Mouse (Mus musculus) MEL (cell line): ENCODE results near the gene Enpp3. TPM values are rescaled to one million over a fixed set of nuclear protein-coding genes. Genes with fewer than 3 reads are reported as not detected.

ENCODE experiments used
- DNase-seq: peaks from one replicate; pipeline ENCODE4 v3.0.0; 2011; ENCODE audit warnings: low read depth, low spot score
- H3K27ac ChIP-seq: 2 replicates; pipeline ENCODE4 v1.5.1; 2012; ENCODE audit warnings: low read depth, mild to moderate bottlenecking, control low read depth, low read length, moderate library complexity; ENCODE audit not compliant: control insufficient read depth
- H3K27me3 ChIP-seq, 2 experiments: fragments of 150-350 bp in 1 of 2; sonication (generic) in 1 of 2; 2 replicates each; pipeline ENCODE4 v1.6.1; 2012; ENCODE audit warnings: low read length in 2 of 2, mild to moderate bottlenecking in 2 of 2, improper control_type of control experiment in 1 of 2, moderate library complexity in 1 of 2; ENCODE audit not compliant: insufficient read depth in 2 of 2, control insufficient read depth in 1 of 2
- H3K36me3 ChIP-seq, 2 experiments: 2 replicates each; pipeline ENCODE4 v1.6.1; 2012 to 2014; ENCODE audit warnings: low read length in 2 of 2, improper control_type of control experiment in 1 of 2, inconsistent platforms in 1 of 2, mild to moderate bottlenecking in 1 of 2; ENCODE audit not compliant: insufficient read depth in 2 of 2, control insufficient read depth in 1 of 2
- H3K4me1 ChIP-seq, 2 experiments: fragments of 150-350 bp in 1 of 2; sonication (generic) in 1 of 2; 2 replicates each; pipeline ENCODE4 v1.6.1; 2012; ENCODE audit warnings: low read length in 2 of 2, improper control_type of control experiment in 1 of 2, mild to moderate bottlenecking in 1 of 2; ENCODE audit not compliant: insufficient read depth in 2 of 2, control insufficient read depth in 1 of 2
- H3K4me3 ChIP-seq, 2 experiments: fragments of 150-350 bp in 1 of 2; sonication (generic) in 1 of 2; 2 replicates each; pipeline ENCODE4 v1.5.1; 2012; ENCODE audit warnings: low read depth in 2 of 2, low read length in 2 of 2, mild to moderate bottlenecking in 2 of 2, moderate library complexity in 2 of 2, control low read depth in 1 of 2, improper control_type of control experiment in 1 of 2; ENCODE audit not compliant: control insufficient read depth in 1 of 2, insufficient read depth in 1 of 2
- H3K79me2 ChIP-seq: 2 replicates; pipeline ENCODE4 v1.6.1; 2012; ENCODE audit warnings: mild to moderate bottlenecking, low read length, moderate library complexity; ENCODE audit not compliant: control insufficient read depth, poor library complexity, insufficient read depth
- H3K9ac ChIP-seq: 2 replicates; pipeline ENCODE4 v1.6.1; 2012; ENCODE audit warnings: low read depth, mild to moderate bottlenecking, control low read depth, low read length, moderate library complexity; ENCODE audit not compliant: control insufficient read depth, poor library complexity, severe bottlenecking
- H3K9me3 ChIP-seq: fragments of 150-350 bp; sonication (generic); replicated peaks from 2 replicates; pipeline ENCODE4 v1.6.1; 2012; ENCODE audit warnings: mild to moderate bottlenecking, low read length, improper control_type of control experiment, moderate library complexity; ENCODE audit not compliant: insufficient read depth
- BHLHE40 ChIP-seq: IDR thresholded peaks from 2 replicates; pipeline ENCODE4 v1.6.1; 2012; ENCODE audit warnings: low read depth, mild to moderate bottlenecking, inconsistent platforms, low read length, improper control_type of control experiment, borderline replicate concordance
- CHD1 ChIP-seq: IDR thresholded peaks from 2 replicates; pipeline ENCODE4 v1.6.1; 2012; ENCODE audit warnings: low read depth, mild to moderate bottlenecking, inconsistent platforms, low read length, improper control_type of control experiment
- E2F4 ChIP-seq: IDR thresholded peaks from 2 replicates; pipeline ENCODE4 v1.6.1; 2011; ENCODE audit warnings: low read depth, low read length, improper control_type of control experiment, borderline replicate concordance
- EP300 ChIP-seq, 2 experiments: IDR thresholded peaks; 2 replicates each; pipeline ENCODE4 v1.6.1; 2011; ENCODE audit warnings: improper control_type of control experiment in 2 of 2, low read length in 2 of 2, low read depth in 1 of 2, mild to moderate bottlenecking in 1 of 2
- ETS1 ChIP-seq: IDR thresholded peaks from 2 replicates; pipeline ENCODE4 v1.6.1; 2012; ENCODE audit warnings: low read depth, mild to moderate bottlenecking, inconsistent platforms, low read length, improper control_type of control experiment, moderate library complexity
- GABPA ChIP-seq: IDR thresholded peaks from 2 replicates; pipeline ENCODE4 v1.6.1; 2012; ENCODE audit warnings: low read depth, mild to moderate bottlenecking, inconsistent platforms, low read length, improper control_type of control experiment, moderate library complexity
- GATA1 ChIP-seq: IDR thresholded peaks from 2 replicates; pipeline ENCODE4 v1.6.1; 2011; ENCODE audit warnings: low read depth, low read length, improper control_type of control experiment
- HCFC1 ChIP-seq: IDR thresholded peaks from 2 replicates; pipeline ENCODE4 v1.6.1; 2012; ENCODE audit warnings: low read depth, mild to moderate bottlenecking, inconsistent platforms, low read length, improper control_type of control experiment, moderate library complexity
- JUND ChIP-seq: IDR thresholded peaks from 2 replicates; pipeline ENCODE4 v1.6.1; 2011; ENCODE audit warnings: low read depth, mild to moderate bottlenecking, improper control_type of control experiment, low read length
- KAT2A ChIP-seq: conservative IDR thresholded peaks from 2 replicates; pipeline ENCODE4 v1.6.1; 2012; ENCODE audit warnings: low read depth, low read length, improper control_type of control experiment, inconsistent platforms
- MAFK ChIP-seq: IDR thresholded peaks from 2 replicates; pipeline ENCODE4 v1.6.1; 2011; ENCODE audit warnings: low read depth, mild to moderate bottlenecking, low read length, improper control_type of control experiment, borderline replicate concordance
- MAZ ChIP-seq: IDR thresholded peaks from 2 replicates; pipeline ENCODE4 v1.6.1; 2012; ENCODE audit warnings: low read depth, mild to moderate bottlenecking, inconsistent platforms, low read length, improper control_type of control experiment
- MEF2A ChIP-seq: IDR thresholded peaks from 2 replicates; pipeline ENCODE4 v1.6.1; 2014; ENCODE audit warnings: low read depth, mild to moderate bottlenecking, inconsistent platforms, low read length, improper control_type of control experiment; ENCODE audit not compliant: poor library complexity, insufficient replicate concordance, severe bottlenecking; ENCODE audit errors: extremely low read depth
- MYC ChIP-seq: IDR thresholded peaks from 2 replicates; pipeline ENCODE4 v1.6.1; 2011; ENCODE audit warnings: low read depth, mild to moderate bottlenecking, low read length, improper control_type of control experiment, moderate library complexity
- NRF1 ChIP-seq: IDR thresholded peaks from 2 replicates; pipeline ENCODE4 v1.6.1; 2014; ENCODE audit warnings: low read depth, mild to moderate bottlenecking, inconsistent platforms, low read length, improper control_type of control experiment, moderate library complexity; ENCODE audit not compliant: poor library complexity, insufficient read depth, severe bottlenecking
- POLR2AphosphoS5 ChIP-seq: IDR thresholded peaks from 2 replicates; pipeline ENCODE4 v1.6.1; 2012; ENCODE audit warnings: low read depth, borderline replicate concordance, mild to moderate bottlenecking, inconsistent platforms, low read length, moderate library complexity, mixed read lengths
- RCOR1 ChIP-seq: IDR thresholded peaks from 2 replicates; pipeline ENCODE4 v1.6.1; 2012; ENCODE audit warnings: low read depth, mild to moderate bottlenecking, inconsistent platforms, low read length, improper control_type of control experiment
- SIN3A ChIP-seq: IDR thresholded peaks from 2 replicates; pipeline ENCODE4 v1.6.1; 2012; ENCODE audit warnings: low read length, improper control_type of control experiment, inconsistent platforms
- SMC3 ChIP-seq: IDR thresholded peaks from 2 replicates; pipeline ENCODE4 v1.6.1; 2011; ENCODE audit warnings: low read depth, low read length, improper control_type of control experiment
- TCF12 ChIP-seq: IDR thresholded peaks from 2 replicates; pipeline ENCODE4 v1.6.1; 2014; ENCODE audit warnings: low read depth, mild to moderate bottlenecking, inconsistent platforms, low read length, improper control_type of control experiment, moderate library complexity
- USF1 ChIP-seq: IDR thresholded peaks from 2 replicates; pipeline ENCODE4 v1.6.1; 2014; ENCODE audit warnings: low read depth, mild to moderate bottlenecking, inconsistent platforms, low read length, improper control_type of control experiment, moderate library complexity
- ZC3H11A ChIP-seq: IDR thresholded peaks from 2 replicates; pipeline ENCODE4 v1.6.1; 2012; ENCODE audit warnings: low read depth, mild to moderate bottlenecking, inconsistent platforms, low read length, improper control_type of control experiment
- ZKSCAN1 ChIP-seq: IDR thresholded peaks from 2 replicates; pipeline ENCODE4 v1.6.1; 2012; ENCODE audit warnings: low read depth, mild to moderate bottlenecking, inconsistent platforms, low read length, improper control_type of control experiment, moderate library complexity
- ZMIZ1 ChIP-seq: IDR thresholded peaks from 2 replicates; pipeline ENCODE4 v1.6.1; 2012; ENCODE audit warnings: low read depth, mild to moderate bottlenecking, inconsistent platforms, low read length, improper control_type of control experiment, moderate library complexity
- polyA plus RNA-seq, 2 experiments: library from polyadenylated mRNA; stranded (reverse) in 1 of 2; unstranded in 1 of 2; fragments of >175 nt in 1 of 2; fragments of >200 nt in 1 of 2; gene quantifications; 2 replicates each; pipeline versions ENCODE4 v1.2.1 to v1.2.4; 2012; ENCODE audit warnings: low replicate concordance in 2 of 2, low read depth in 1 of 2; ENCODE audit not compliant: insufficient read length in 2 of 2, insufficient read depth in 1 of 2, missing spikeins in 1 of 2
- total RNA-seq: library from RNA; depleted of rRNA; stranded (reverse); fragments of 300-350 nt; gene quantifications from 2 replicates; pipeline ENCODE4 v1.2.3, GENCODE M21; 2012

Enpp3 gene
- total and polyA plus RNA-seq, 3 experiments = 0.08 to 0.22 TPM; not detected in 1

DNA sequence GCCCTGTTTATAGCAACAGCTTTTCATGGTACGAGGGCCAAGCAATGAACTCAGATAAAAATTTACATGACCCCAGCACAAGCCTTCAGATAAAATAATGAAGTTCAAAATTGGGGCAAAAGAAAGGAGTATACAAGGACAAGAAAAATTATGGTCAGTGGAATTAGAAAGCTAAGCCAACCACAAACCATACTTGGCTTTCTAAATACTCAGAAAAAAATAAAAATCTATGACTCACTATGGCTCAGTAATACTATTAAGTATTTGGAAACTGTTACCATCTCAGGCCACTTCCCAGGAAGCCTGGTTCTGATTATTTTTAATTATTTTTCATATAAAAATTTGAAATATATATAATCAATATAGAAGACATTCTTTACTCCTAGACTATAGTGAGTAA is 19.8 kb downstream of the Enpp3 start:
- H3K4me1 ChIP-seq = peaks cover 5 to 11% of the 10 kb centered on the region in 2 experiments

DNA sequence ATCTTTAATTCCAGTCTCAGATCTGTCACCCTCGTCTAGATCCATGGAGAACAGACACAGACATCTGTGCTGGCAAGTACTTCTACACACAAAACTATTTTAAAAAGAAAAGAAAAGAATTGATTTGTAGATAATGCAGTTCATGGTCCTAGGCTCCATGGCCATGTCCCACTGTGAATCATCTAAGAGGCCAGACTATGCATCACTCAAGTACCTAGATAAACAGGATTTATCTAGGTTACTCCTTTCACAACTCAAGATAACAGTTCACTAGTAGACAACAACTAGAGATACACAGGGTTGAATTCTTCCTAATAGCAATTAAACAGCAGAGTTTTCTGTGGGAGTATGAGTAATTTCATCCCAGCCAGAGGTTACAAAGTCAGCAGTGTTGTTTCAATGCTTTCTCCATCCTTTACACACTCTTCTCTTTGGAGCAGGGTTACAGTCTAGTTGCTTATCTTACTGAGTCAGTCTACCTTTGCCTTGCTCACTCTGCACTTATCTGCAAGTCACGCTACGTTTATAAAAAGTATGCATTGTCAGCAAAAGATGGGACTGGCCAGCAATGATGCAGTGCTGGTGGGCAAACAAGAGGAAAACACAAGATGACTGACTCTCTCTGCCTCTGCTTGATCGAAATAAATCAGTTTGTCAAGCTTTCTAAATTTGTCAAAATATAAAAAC is 20.5 kb downstream of the Enpp3 start:
- Histone ChIP-seq H3K4me1 (peaks cover 5 to 11% of the 10 kb centered on the region in 2 experiments), H3K79me2 (no peaks in the 10 kb centered on the region)
- TF ChIP-seq ZKSCAN1 (no peak), ZC3H11A (no peak), BHLHE40 (peak; percentile 40; the same call in 1 of the 2 replicates), GATA1 (peak; percentile 47; the same call in 1 of the 2 replicates), USF1 (no peak), JUND (no peak), ETS1 (peak; percentile 64; the same call in 1 of the 2 replicates), EP300 (IDR thresholded peaks at IDR 0.05; ENCODE audit: low read depth in 1 of 2, low read length in 2 of 2) (peak in 1 of 2 experiments; percentile 25; a peak in 1 of 4 replicates), MEF2A (no peak), SMC3 (no peak), POLR2AphosphoS5 (no peak), MAFK (peak; percentile 88), MAZ (no peak), TCF12 (0 out of 2 replicates have a peak, but pooled peaks have one; percentile 26)

More for the DNA sequence above, 19.8 kb downstream of the Enpp3 start:
- Histone ChIP-seq H3K9ac (no peak overlapping the region), H3K79me2 (no peaks in the 10 kb centered on the region), H3K36me3 (peaks cover 0 to 13% of the 10 kb centered on the region in 2 experiments; a peak in 2 of 4 replicates), H3K9me3 (no peaks in the 10 kb centered on the region), H3K27me3 (no peaks in the 10 kb centered on the region), H3K4me3 (no peak overlapping the region), H3K27ac (no peak overlapping the region)
- TF ChIP-seq RCOR1 (no peak), ZKSCAN1 (no peak), ZMIZ1 (no peak), MYC (no peak), ETS1 (no peak), MAFK (no peak), E2F4 (no peak), NRF1 (no peak), POLR2AphosphoS5 (no peak), JUND (no peak), MEF2A (no peak), SMC3 (no peak), SIN3A (no peak), HCFC1 (no peak), KAT2A (no peak), GATA1 (no peak), BHLHE40 (no peak), CHD1 (no peak), GABPA (no peak)
- DNase-seq = no peak

More for the DNA sequence above, 20.5 kb downstream of the Enpp3 start:
- Histone ChIP-seq H3K27ac (no peak overlapping the region), H3K9ac (no peak overlapping the region), H3K27me3 (no peaks in the 10 kb centered on the region), H3K9me3 (no peaks in the 10 kb centered on the region), H3K36me3 (peaks cover 0 to 13% of the 10 kb centered on the region in 2 experiments; a peak in 2 of 4 replicates), H3K4me3 (no peak overlapping the region)
- DNase-seq = peak; percentile 45
